Mouse (Mus musculus) erythroblast, embryonic 14.5 days (primary cell): ENCODE data around the gene Morc4. TPM values are rescaled to one million over a fixed set of nuclear protein-coding genes. Genes with fewer than 3 reads are reported as not detected.

Experiments
- H3K27me3 ChIP-seq: 2 replicates; pipeline ENCODE4 v1.6.1; 2012; ENCODE audit warnings: inconsistent platforms; ENCODE audit not compliant: control insufficient read depth
- H3K36me3 ChIP-seq: 2 replicates; pipeline ENCODE4 v1.6.1; 2012; ENCODE audit warnings: mild to moderate bottlenecking, inconsistent platforms; ENCODE audit not compliant: control insufficient read depth
- H3K4me1 ChIP-seq: 2 replicates; pipeline ENCODE4 v1.6.1; 2012; ENCODE audit warnings: inconsistent platforms; ENCODE audit not compliant: control insufficient read depth
- H3K4me3 ChIP-seq: replicated peaks from 2 replicates; pipeline ENCODE3; 2012; ENCODE audit warnings: moderate library complexity, mild to moderate bottlenecking, inconsistent platforms
- H3K9me3 ChIP-seq: 2 replicates; pipeline ENCODE4 v1.6.1; 2012; ENCODE audit warnings: low read length, inconsistent platforms, mixed read lengths; ENCODE audit not compliant: control insufficient read depth
- GATA1 ChIP-seq: IDR thresholded peaks from 2 replicates; pipeline ENCODE4 v1.6.1; 2012; ENCODE audit warnings: low read length, inconsistent platforms, mixed read lengths
- TAL1 ChIP-seq: IDR thresholded peaks from 3 replicates; pipeline ENCODE4 v1.6.1; 2012; ENCODE audit warnings: low read length, inconsistent platforms, mixed read lengths
- polyA plus RNA-seq: library from polyadenylated mRNA; stranded (reverse); fragments of >175 nt; gene quantifications from 2 replicates; pipeline ENCODE4 v1.2.3, GENCODE M21; 2012

Gene Morc4
- polyA plus RNA-seq, 1 experiment = 0.17 TPM

GRCm38 (mm10) chrX:139812636-139813298 lies 58.7 kb downstream of the Morc4 start:
- TF ChIP-seq TAL1 (no peak), GATA1 (no peak)
- H3K4me3 ChIP-seq = no peak overlapping the region
- no peaks in the 10 kb centered on the region for H3K27me3 ChIP-seq
- no peaks in the 10 kb centered on the region for H3K36me3 ChIP-seq
- H3K9me3 ChIP-seq = no peaks in the 10 kb centered on the region
- peaks cover 25% of the 10 kb centered on the region for H3K4me1 ChIP-seq

GRCm38 (mm10) chrX:139808501-139808900 lies 63.0 kb downstream of the Morc4 start:
- H3K36me3 ChIP-seq = no peaks in the 10 kb centered on the region
- peaks cover 6% of the 10 kb centered on the region for H3K4me1 ChIP-seq
- no peak for TF ChIP-seq TAL1
- TF ChIP-seq GATA1 = no peak
- no peak overlapping the region for H3K4me3 ChIP-seq
- H3K27me3 ChIP-seq = no peaks in the 10 kb centered on the region
- no peaks in the 10 kb centered on the region for H3K9me3 ChIP-seq

GRCm38 (mm10) chrX:139808085-139808484 lies 63.4 kb downstream of the Morc4 start:
- no peaks in the 10 kb centered on the region for H3K9me3 ChIP-seq
- H3K36me3 ChIP-seq = no peaks in the 10 kb centered on the region
- TF ChIP-seq GATA1 = no peak
- H3K4me1 ChIP-seq = peaks cover 2% of the 10 kb centered on the region; the same call in 1 of the 2 replicates
- no peak overlapping the region for H3K4me3 ChIP-seq
- no peaks in the 10 kb centered on the region for H3K27me3 ChIP-seq

- TF ChIP-seq GATA1 (no peak), TAL1 (no peak)
- no peaks in the 10 kb centered on the region for H3K4me1 ChIP-seq
- H3K4me3 ChIP-seq = no peak overlapping the region
- H3K27me3 ChIP-seq = no peaks in the 10 kb centered on the region
- no peaks in the 10 kb centered on the region for H3K36me3 ChIP-seq
- H3K9me3 ChIP-seq = no peaks in the 10 kb centered on the region
Measured at GRCm38 (mm10) chrX:139807391-139807790, 64.1 kb downstream of the Morc4 start.

GRCm38 (mm10) chrX:139805918-139806317 lies 65.6 kb downstream of the Morc4 start:
- H3K36me3 ChIP-seq = no peaks in the 10 kb centered on the region
- no peak for TF ChIP-seq GATA1
- TF ChIP-seq TAL1 = no peak
- no peak overlapping the region for H3K4me3 ChIP-seq
- H3K9me3 ChIP-seq = no peaks in the 10 kb centered on the region
- no peaks in the 10 kb centered on the region for H3K27me3 ChIP-seq
- no peaks in the 10 kb centered on the region for H3K4me1 ChIP-seq

- TF ChIP-seq TAL1 (no peak), GATA1 (no peak)
- Histone ChIP-seq H3K4me1 (no peaks in the 10 kb centered on the region), H3K9me3 (no peaks in the 10 kb centered on the region), H3K4me3 (no peak overlapping the region), H3K36me3 (no peaks in the 10 kb centered on the region), H3K27me3 (no peaks in the 10 kb centered on the region)
Measured at GRCm38 (mm10) chrX:139803028-139803427, 68.4 kb downstream of the Morc4 start.

- TF ChIP-seq GATA1 = no peak
- TF ChIP-seq TAL1 = no peak
- Histone ChIP-seq H3K4me1 (no peaks in the 10 kb centered on the region), H3K4me3 (no peak within 1 kb of the TSS), H3K36me3 (no peaks in the 10 kb centered on the region), H3K9me3 (no peaks in the 10 kb centered on the region), H3K27me3 (no peaks in the 10 kb centered on the region)
Measured at GRCm38 (mm10) chrX:139800406-139800878, 71.0 kb downstream of the Morc4 start, which contains the start of gene Cldn2. Cldn2 (plus strand) TSS chrX:139800828.

GRCm38 (mm10) chrX:139799953-139800352 lies 71.5 kb downstream of the Morc4 start:
- TF ChIP-seq GATA1 (no peak), TAL1 (no peak)
- no peaks in the 10 kb centered on the region for H3K36me3 ChIP-seq
- no peaks in the 10 kb centered on the region for H3K27me3 ChIP-seq
- H3K9me3 ChIP-seq = no peaks in the 10 kb centered on the region
- no peaks in the 10 kb centered on the region for H3K4me1 ChIP-seq
- no peak overlapping the region for H3K4me3 ChIP-seq

- TF ChIP-seq GATA1 (no peak), TAL1 (no peak)
- Histone ChIP-seq H3K36me3 (no peaks in the 10 kb centered on the region), H3K27me3 (no peaks in the 10 kb centered on the region), H3K9me3 (no peaks in the 10 kb centered on the region), H3K4me3 (no peak overlapping the region), H3K4me1 (no peaks in the 10 kb centered on the region)
Measured at GRCm38 (mm10) chrX:139797875-139798274, 73.6 kb downstream of the Morc4 start.

- no peaks in the 10 kb centered on the region for H3K36me3 ChIP-seq
- no peak overlapping the region for H3K4me3 ChIP-seq
- H3K9me3 ChIP-seq = no peaks in the 10 kb centered on the region
- H3K4me1 ChIP-seq = no peaks in the 10 kb centered on the region
- TF ChIP-seq TAL1 (no peak), GATA1 (no peak)
- H3K27me3 ChIP-seq = no peaks in the 10 kb centered on the region
Measured at GRCm38 (mm10) chrX:139796037-139796436, 75.4 kb downstream of the Morc4 start.
